Mouse (Mus musculus) liver, embryonic 14.5 days (tissue): ENCODE measurements around the gene Acad12. TPM values are rescaled to one million over a fixed set of nuclear protein-coding genes. Genes with fewer than 3 reads are reported as not detected.
A peak's percentile ranks its signal among the peaks of the same experiment; 100 is the strongest.
"Not testable (repeated sequence)": the region's sequence is repeated elsewhere in the genome, so short reads cannot be mapped to it uniquely, and the experiment has no call there.

Experiments used
- ATAC-seq: fragments of 200-750 bp; cut with Nextera tagmentation; 2 replicates; pipeline ENCODE4 v1.8.0; 2017; ENCODE audit warnings: moderate number of reproducible peaks, mild to moderate bottlenecking, moderate library complexity; ENCODE audit not compliant: insufficient read depth
- DNase-seq, 3 experiments: peaks; one replicate each; pipeline ENCODE4 v3.0.0-alpha.2; 2012 to 2013; ENCODE audit warnings: low read depth in 3 of 3, low spot score in 3 of 3
- H3K27ac ChIP-seq: fragments of 300-500 bp; sonication (generic); 2 replicates; pipeline ENCODE4 v1.5.1; 2014; ENCODE audit warnings: moderate library complexity, mild to moderate bottlenecking, control low read depth, inconsistent platforms
- H3K27me3 ChIP-seq: fragments of 300-500 bp; sonication (generic); 2 replicates; pipeline ENCODE4 v1.6.1; 2014; ENCODE audit warnings: mild to moderate bottlenecking, low read length, moderate library complexity; ENCODE audit not compliant: control insufficient read depth, insufficient read depth
- H3K36me3 ChIP-seq: fragments of 300-500 bp; sonication (generic); replicated peaks from 2 replicates; pipeline ENCODE4 v1.6.1; 2014; ENCODE audit warnings: low read depth; ENCODE audit not compliant: control insufficient read depth, insufficient read depth
- H3K4me1 ChIP-seq, 2 experiments: fragments of 200-500 bp in 1 of 2; fragments of 300-500 bp in 1 of 2; sonication (generic) in 1 of 2; replicated peaks; 2 replicates each; pipeline ENCODE4 v1.6.1; 2012 to 2014; ENCODE audit warnings: antibody characterized with exemption in 1 of 2, inconsistent platforms in 1 of 2, low read length in 1 of 2; ENCODE audit not compliant: control insufficient read depth in 2 of 2, insufficient read depth in 2 of 2
- H3K4me2 ChIP-seq: fragments of 300-500 bp; sonication (generic); 2 replicates; pipeline ENCODE4 v1.6.1; 2014; ENCODE audit warnings: low read depth, mild to moderate bottlenecking, control low read depth, moderate library complexity
- H3K4me3 ChIP-seq, 2 experiments: fragments of 200-500 bp in 1 of 2; fragments of 300-500 bp in 1 of 2; sonication (generic) in 1 of 2; 2 replicates each; pipeline ENCODE4 v1.5.1; 2012 to 2014; ENCODE audit warnings: low read depth in 2 of 2, low read length in 2 of 2, mild to moderate bottlenecking in 2 of 2, control low read depth in 1 of 2, inconsistent platforms in 1 of 2, moderate library complexity in 1 of 2; ENCODE audit not compliant: insufficient read depth in 1 of 2
- H3K9ac ChIP-seq: fragments of 300-500 bp; sonication (generic); replicated peaks from 2 replicates; pipeline ENCODE4 v1.6.1; 2014; ENCODE audit warnings: mild to moderate bottlenecking, control low read depth, moderate library complexity
- H3K9me3 ChIP-seq: fragments of 300-500 bp; sonication (generic); 2 replicates; pipeline ENCODE4 v1.6.1; 2016; ENCODE audit warnings: low read length, mixed read lengths; ENCODE audit not compliant: control insufficient read depth
- CTCF ChIP-seq: IDR thresholded peaks from 2 replicates; pipeline ENCODE4 v1.5.1; 2016; ENCODE audit warnings: antibody characterized with exemption, low read depth, control low read depth
- EP300 ChIP-seq: IDR thresholded peaks from 2 replicates; pipeline ENCODE4 v1.6.1; 2016; ENCODE audit warnings: antibody characterized with exemption, low read depth
- WGBS: fragments of 180-500 bp; shearing (Covaris S2); extraction: QIAGEN DNeasy Blood & Tissue Kit; methylation state at CpG from one replicate; pipeline ENCODE4 v1.1.7; 2014; ENCODE audit not compliant: insufficient replicate concordance; 5-methylcytosine and 5-hydroxymethylcytosine counted together
- polyA plus RNA-seq, 2 experiments: library from polyadenylated mRNA; depleted of rRNA in 1 of 2; stranded (reverse) in 1 of 2; unstranded in 1 of 2; fragments of >200 nt; fragmentation: Nextera tagmentation in 1 of 2; extraction: Ambion mirVana in 1 of 2; gene quantifications; 2 replicates each; pipeline versions ENCODE4 v1.2.1 to v1.2.3; 2012 to 2014

The Acad12 gene
- polyA plus RNA-seq, 2 experiments = 0.69 to 1.1 TPM

GRCm38 (mm10) chr5:121612036-121612435 lies 6.7 kb downstream of the Acad12 start:
- H3K4me1 ChIP-seq = no peaks in the 10 kb centered on the region
- H3K9me3 ChIP-seq = no peaks in the 10 kb centered on the region
- no peaks in the 10 kb centered on the region for H3K36me3 ChIP-seq
- 64% methylated on average over 6 of the region's 6 CpGs for WGBS
- DNase-seq (no peak), ATAC-seq (no peak)
- H3K27me3 ChIP-seq = no peaks in the 10 kb centered on the region
- H3K27ac ChIP-seq = no peak overlapping the region
- H3K9ac ChIP-seq = no peak overlapping the region
- H3K4me3 ChIP-seq = no peak overlapping the region
- no peak for TF ChIP-seq EP300
- TF ChIP-seq CTCF = no peak
- no peak overlapping the region for H3K4me2 ChIP-seq

- not testable (repeated sequence) for H3K27me3 ChIP-seq, ATAC-seq, H3K9me3 ChIP-seq, H3K9ac ChIP-seq, H3K4me1 ChIP-seq, H3K4me3 ChIP-seq, H3K4me2 ChIP-seq, H3K36me3 ChIP-seq, H3K27ac ChIP-seq, DNase-seq
- TF ChIP-seq CTCF = peak; percentile 43
- WGBS = 47% methylated on average over 8 of the region's 8 CpGs
Observed at GRCm38 (mm10) chr5:121609556-121610135, 9.1 kb downstream of the Acad12 start.

GRCm38 (mm10) chr5:121606151-121606550 lies 12.6 kb downstream of the Acad12 start:
- Histone ChIP-seq H3K9ac (no peak overlapping the region), H3K27me3 (no peaks in the 10 kb centered on the region), H3K4me2 (no peak overlapping the region), H3K9me3 (no peaks in the 10 kb centered on the region), H3K4me3 (no peak overlapping the region), H3K27ac (no peak overlapping the region), H3K36me3 (no peaks in the 10 kb centered on the region), H3K4me1 (peaks cover 0 to 4% of the 10 kb centered on the region in 2 experiments; a peak in 1 of 4 replicates)
- TF ChIP-seq EP300 (no peak), CTCF (peak; percentile 98)
- DNase-seq = peak; percentile 57 to 60 (median 59)
- WGBS = 0% methylated on average over 2 of the region's 2 CpGs
- ATAC-seq = peak; percentile 37; the same call in 1 of the 2 replicates

GRCm38 (mm10) chr5:121603815-121604214 lies 14.9 kb downstream of the Acad12 start:
- not testable (repeated sequence) for H3K27me3 ChIP-seq, DNase-seq, H3K9me3 ChIP-seq, H3K27ac ChIP-seq, ATAC-seq, H3K4me1 ChIP-seq, H3K36me3 ChIP-seq, H3K4me3 ChIP-seq, H3K9ac ChIP-seq, H3K4me2 ChIP-seq
- WGBS = 56% methylated on average over 1 of the region's 1 CpGs

- Histone ChIP-seq H3K9ac (no peak overlapping the region), H3K9me3 (no peaks in the 10 kb centered on the region), H3K4me2 (no peak overlapping the region), H3K36me3 (no peaks in the 10 kb centered on the region), H3K27me3 (no peaks in the 10 kb centered on the region), H3K4me1 (peaks cover 0 to 9% of the 10 kb centered on the region in 2 experiments; a peak in 2 of 4 replicates), H3K27ac (no peak overlapping the region), H3K4me3 (no peak overlapping the region)
- ATAC-seq (no peak), DNase-seq (peak; percentile 67 to 75 (median 70))
- TF ChIP-seq EP300 (no peak), CTCF (peak; percentile 99)
- 26% methylated on average over 9 of the region's 9 CpGs for WGBS
Observed at GRCm38 (mm10) chr5:121601547-121602299, 17.0 kb downstream of the Acad12 start.
